Mouse (Mus musculus): ENCODE data around the gene Smc1b. TPM values are rescaled to one million over a fixed set of nuclear protein-coding genes. Genes with fewer than 3 reads are reported as not detected.
A peak's percentile ranks its signal among the peaks of the same experiment; 100 is the strongest.
"Not testable (repeated sequence)": the region's sequence is repeated elsewhere in the genome, so short reads cannot be mapped to it uniquely, and the experiment has no call there.

Gene Smc1b
- polyA plus RNA-seq, 1 experiment from 2014 or later: 0.07 TPM

DNA sequence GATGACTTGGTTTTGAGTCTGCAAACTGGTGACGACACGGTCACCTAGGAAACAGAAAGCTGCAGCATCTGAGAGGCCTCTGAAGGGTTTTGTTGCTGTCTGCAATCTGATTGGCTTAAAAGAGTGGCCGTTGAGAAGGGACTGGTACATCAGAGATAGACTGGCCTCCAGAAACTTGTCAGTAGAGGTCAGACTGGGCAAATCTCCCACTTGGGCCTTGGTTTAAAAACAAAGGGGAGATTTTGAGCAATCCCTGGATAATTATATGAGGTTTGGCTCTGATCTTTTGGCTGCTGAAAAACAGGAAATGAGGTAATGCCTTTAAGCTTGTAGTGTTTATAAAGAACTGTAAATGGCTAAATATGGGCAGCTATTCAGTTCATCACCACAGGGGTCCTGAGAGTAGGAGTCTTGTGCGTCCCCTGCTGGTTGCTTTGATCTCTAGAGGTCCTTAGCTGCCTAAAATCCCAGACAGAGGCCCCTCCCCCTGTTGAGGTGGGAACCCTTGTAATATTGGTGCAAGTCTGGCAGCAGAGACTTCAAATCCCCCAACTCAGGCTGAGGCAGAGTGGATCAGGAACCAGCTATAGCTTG lies 89.3 kb downstream of the Smc1b start:
- no peaks in the 10 kb centered on the region; the same call in 1 of the 2 replicates for H3K36me3 ChIP-seq (ENCODE audit: control insufficient read depth, insufficient read depth, low read length)
- H3K4me1 ChIP-seq (replicated peaks; ENCODE audit: control insufficient read depth, insufficient read depth, low read length): peaks cover 13% of the 10 kb centered on the region
- H3K27ac ChIP-seq (ENCODE audit: low read depth, low read length): no peak overlapping the region; the same call in 1 of the 2 replicates
- peaks cover 5% of the 10 kb centered on the region for H3K27me3 ChIP-seq (ENCODE audit: control insufficient read depth, insufficient read depth, low read length)
- no peak overlapping the region for H3K4me3 ChIP-seq (ENCODE audit: low read depth, low read length)
- H3K9me3 ChIP-seq (ENCODE audit: control insufficient read depth, low read length): no peaks in the 10 kb centered on the region
- 6% methylated on average over 4 of the region's 4 CpGs for WGBS
- no peak overlapping the region for H3K9ac ChIP-seq (ENCODE audit: low read length)
- no peak overlapping the region for H3K4me2 ChIP-seq (ENCODE audit: low read depth, low read length, severe bottlenecking)
- peak; percentile 74 for DNase-seq (ENCODE audit: low spot score)
- ATAC-seq (replicated peaks; ENCODE audit: low FRiP score): peak; percentile 88

- WGBS: 87% methylated on average over 10 of the region's 10 CpGs
- no peak overlapping the region; the same call in 1 of the 2 replicates for H3K9ac ChIP-seq (ENCODE audit: low read length)
- no peaks in the 10 kb centered on the region; the same call in 1 of the 2 replicates for H3K36me3 ChIP-seq (ENCODE audit: control insufficient read depth, insufficient read depth, low read length)
- DNase-seq (ENCODE audit: low spot score) (no peak), ATAC-seq (replicated peaks; ENCODE audit: low FRiP score) (no peak)
- H3K27ac ChIP-seq (ENCODE audit: low read depth, low read length): no peak overlapping the region
- H3K4me3 ChIP-seq (ENCODE audit: low read depth, low read length): no peak overlapping the region
- H3K4me2 ChIP-seq (ENCODE audit: low read depth, low read length, severe bottlenecking): no peak overlapping the region
- H3K9me3 ChIP-seq (ENCODE audit: control insufficient read depth, low read length): no peaks in the 10 kb centered on the region
- H3K27me3 ChIP-seq (ENCODE audit: control insufficient read depth, insufficient read depth, low read length): peaks cover 5% of the 10 kb centered on the region
- H3K4me1 ChIP-seq (replicated peaks; ENCODE audit: control insufficient read depth, insufficient read depth, low read length): peaks cover 14% of the 10 kb centered on the region
Observed at GRCm38 (mm10) chr15:85041546-85042225, 90.1 kb downstream of the Smc1b start.

GRCm38 (mm10) chr15:85037343-85037690 lies 94.4 kb downstream of the Smc1b start:
- WGBS: 11% methylated on average over 8 of the region's 8 CpGs
- no peaks in the 10 kb centered on the region; the same call in 1 of the 2 replicates for H3K9me3 ChIP-seq (ENCODE audit: control insufficient read depth, low read length)
- H3K36me3 ChIP-seq (ENCODE audit: control insufficient read depth, insufficient read depth, low read length): no peaks in the 10 kb centered on the region
- peaks cover 4% of the 10 kb centered on the region; the same call in 1 of the 2 replicates for H3K4me1 ChIP-seq (replicated peaks; ENCODE audit: control insufficient read depth, insufficient read depth, low read length)
- H3K4me3 ChIP-seq (ENCODE audit: low read depth, low read length): peak overlapping the region; percentile 77
- peaks cover 8% of the 10 kb centered on the region; the same call in 1 of the 2 replicates for H3K27me3 ChIP-seq (ENCODE audit: control insufficient read depth, insufficient read depth, low read length)
- H3K4me2 ChIP-seq (ENCODE audit: low read depth, low read length, severe bottlenecking): peak overlapping the region; percentile 58
- H3K9ac ChIP-seq (ENCODE audit: low read length): peak overlapping the region; percentile 79
- ATAC-seq (replicated peaks; ENCODE audit: low FRiP score): no peak
- H3K27ac ChIP-seq (ENCODE audit: low read depth, low read length): no peak overlapping the region
- DNase-seq (ENCODE audit: low spot score): no peak

- Histone ChIP-seq H3K4me2 (ENCODE audit: low read depth, low read length, severe bottlenecking) (peak overlapping the region; percentile 58), H3K9ac (ENCODE audit: low read length) (peak overlapping the region; percentile 79), H3K27ac (ENCODE audit: low read depth, low read length) (no peak overlapping the region), H3K27me3 (ENCODE audit: control insufficient read depth, insufficient read depth, low read length) (peaks cover 8% of the 10 kb centered on the region; the same call in 1 of the 2 replicates), H3K9me3 (ENCODE audit: control insufficient read depth, low read length) (no peaks in the 10 kb centered on the region; the same call in 1 of the 2 replicates), H3K36me3 (ENCODE audit: control insufficient read depth, insufficient read depth, low read length) (no peaks in the 10 kb centered on the region), H3K4me1 (replicated peaks; ENCODE audit: control insufficient read depth, insufficient read depth, low read length) (0 out of 2 replicates have a peak, but pooled peaks cover 3% of the 10 kb centered on the region), H3K4me3 (ENCODE audit: low read depth, low read length) (peak overlapping the region; percentile 77)
- peak; percentile 98 for DNase-seq (ENCODE audit: low spot score)
- ATAC-seq (replicated peaks; ENCODE audit: low FRiP score): peak; percentile 94
- WGBS: under 1% methylated on average over 68 of the region's 75 CpGs
Observed at GRCm38 (mm10) chr15:85036566-85037342, 95.0 kb downstream of the Smc1b start.

GRCm38 (mm10) chr15:85033916-85034315 lies 97.8 kb downstream of the Smc1b start:
- not testable (repeated sequence) for H3K4me2 ChIP-seq (ENCODE audit: low read depth, low read length, severe bottlenecking); H3K9me3 ChIP-seq (ENCODE audit: control insufficient read depth, low read length); H3K27me3 ChIP-seq (ENCODE audit: control insufficient read depth, insufficient read depth, low read length); H3K4me3 ChIP-seq (ENCODE audit: low read depth, low read length); DNase-seq (ENCODE audit: low spot score); H3K36me3 ChIP-seq (ENCODE audit: control insufficient read depth, insufficient read depth, low read length); H3K4me1 ChIP-seq (replicated peaks; ENCODE audit: control insufficient read depth, insufficient read depth, low read length); ATAC-seq (replicated peaks; ENCODE audit: low FRiP score); H3K9ac ChIP-seq (ENCODE audit: low read length); H3K27ac ChIP-seq (ENCODE audit: low read depth, low read length)
- 55% methylated on average over 7 of the region's 7 CpGs for WGBS

DNA sequence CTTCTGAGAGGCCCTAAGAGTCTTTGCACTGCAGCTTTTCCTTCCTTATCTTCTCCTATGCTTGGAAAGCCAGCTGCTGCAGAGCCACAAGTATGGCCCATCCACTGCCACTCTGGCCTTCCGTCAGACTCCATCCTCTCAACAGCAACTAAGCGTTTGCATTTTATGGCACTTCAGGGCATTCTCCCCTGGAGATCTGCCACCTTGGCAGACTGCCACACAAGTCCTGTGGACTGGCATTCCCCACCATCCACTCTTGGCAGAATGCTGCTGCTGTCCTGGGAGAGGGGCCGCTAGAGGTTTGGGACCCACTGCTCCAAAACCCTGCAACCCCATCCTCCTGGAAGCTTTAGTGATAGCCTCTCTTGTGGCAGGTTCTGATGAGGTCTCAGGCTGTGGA lies 99.9 kb downstream of the Smc1b start:
- 94% methylated on average over 3 of the region's 3 CpGs for whole genome bisulfite sequencing
- Histone ChIP-seq H3K4me1 (replicated peaks; ENCODE audit: control insufficient read depth, insufficient read depth, low read length) (no peaks in the 10 kb centered on the region), H3K4me2 (ENCODE audit: low read depth, low read length, severe bottlenecking) (no peak overlapping the region), H3K4me3 (ENCODE audit: low read depth, low read length) (no peak overlapping the region), H3K36me3 (ENCODE audit: control insufficient read depth, insufficient read depth, low read length) (no peaks in the 10 kb centered on the region), H3K9ac (ENCODE audit: low read length) (no peak overlapping the region), H3K9me3 (ENCODE audit: control insufficient read depth, low read length) (no peaks in the 10 kb centered on the region; the same call in 1 of the 2 replicates), H3K27me3 (ENCODE audit: control insufficient read depth, insufficient read depth, low read length) (peaks cover 6% of the 10 kb centered on the region; the same call in 1 of the 2 replicates), H3K27ac (ENCODE audit: low read depth, low read length) (no peak overlapping the region)
- ATAC-seq (replicated peaks; ENCODE audit: low FRiP score): no peak
- DNase-seq (ENCODE audit: low spot score): no peak

DNA sequence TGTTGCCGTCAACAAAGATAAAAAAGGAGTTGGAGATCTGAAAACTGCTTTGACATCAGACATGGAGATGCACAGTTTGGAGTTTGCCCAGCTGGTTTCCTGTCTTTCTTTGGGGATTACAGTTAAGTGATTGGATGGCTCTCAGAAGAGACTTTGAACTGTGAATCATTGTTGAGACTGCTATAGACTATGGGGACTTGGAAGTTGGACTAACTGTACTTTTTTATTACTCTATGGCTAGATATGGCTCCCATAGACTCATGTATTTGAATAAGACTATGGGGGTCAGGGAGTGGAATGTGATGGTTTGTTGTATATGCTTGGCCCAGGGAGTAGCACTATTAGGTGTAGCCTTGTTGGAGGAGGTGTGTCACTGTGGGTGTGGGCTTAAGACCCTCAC lies 101.1 kb downstream of the Smc1b start:
- not testable (repeated sequence) for DNase-seq (ENCODE audit: low spot score)

GRCm38 (mm10) chr15:85028648-85029047 lies 103.1 kb downstream of the Smc1b start, which contains the start of gene Fam118a:
TSS of gene Fam118a (plus strand) at chr15:85028948.
- not testable (repeated sequence) for H3K36me3 ChIP-seq (ENCODE audit: control insufficient read depth, insufficient read depth, low read length); H3K4me3 ChIP-seq (ENCODE audit: low read depth, low read length); H3K27me3 ChIP-seq (ENCODE audit: control insufficient read depth, insufficient read depth, low read length); H3K9me3 ChIP-seq (ENCODE audit: control insufficient read depth, low read length); H3K9ac ChIP-seq (ENCODE audit: low read length); DNase-seq (ENCODE audit: low spot score); H3K4me2 ChIP-seq (ENCODE audit: low read depth, low read length, severe bottlenecking); H3K4me1 ChIP-seq (replicated peaks; ENCODE audit: control insufficient read depth, insufficient read depth, low read length); H3K27ac ChIP-seq (ENCODE audit: low read depth, low read length); ATAC-seq (replicated peaks; ENCODE audit: low FRiP score)
- WGBS: 48% methylated on average over 1 of the region's 1 CpGs

More for the DNA sequence above, 101.1 kb downstream of the Smc1b start:
- H3K4me3 ChIP-seq (ENCODE audit: low read depth, low read length); H3K27ac ChIP-seq (ENCODE audit: low read depth, low read length); H3K9me3 ChIP-seq (ENCODE audit: control insufficient read depth, low read length); H3K27me3 ChIP-seq (ENCODE audit: control insufficient read depth, insufficient read depth, low read length); ATAC-seq (replicated peaks; ENCODE audit: low FRiP score); H3K9ac ChIP-seq (ENCODE audit: low read length); H3K4me2 ChIP-seq (ENCODE audit: low read depth, low read length, severe bottlenecking); H3K36me3 ChIP-seq (ENCODE audit: control insufficient read depth, insufficient read depth, low read length); H3K4me1 ChIP-seq (replicated peaks; ENCODE audit: control insufficient read depth, insufficient read depth, low read length): not testable (repeated sequence)
- 68% methylated on average over 1 of the region's 1 CpGs for WGBS
